Mouse (Mus musculus) cerebellum, adult 2 months (tissue): ENCODE data around the gene Rbpj.

Experiments
- CTCF ChIP-seq: fragments of 200-500 bp; IDR thresholded peaks from 2 replicates; pipeline ENCODE4 v1.5.1; 2011; ENCODE audit warnings: low read depth, mild to moderate bottlenecking, control low read depth, low read length, moderate library complexity, borderline replicate concordance; ENCODE audit not compliant: insufficient read depth
- POLR2A ChIP-seq: fragments of 200-500 bp; IDR thresholded peaks from 2 replicates; pipeline ENCODE4 v1.6.1; 2011; ENCODE audit warnings: low read length, control low read depth, borderline replicate concordance; ENCODE audit not compliant: insufficient read depth

- TF ChIP-seq POLR2A, result no peak
- TF ChIP-seq CTCF, result no peak
Observed at GRCm38 (mm10) chr5:53466422-53467333, 726 bp downstream of the Rbpj start.
